Mouse (Mus musculus): ENCODE results near the gene Dchs1. TPM values are rescaled to one million over a fixed set of nuclear protein-coding genes. Genes with fewer than 3 reads are reported as not detected.

Dchs1 gene
- polyA plus RNA-seq, 1 experiment, result 0.49 TPM

DNA sequence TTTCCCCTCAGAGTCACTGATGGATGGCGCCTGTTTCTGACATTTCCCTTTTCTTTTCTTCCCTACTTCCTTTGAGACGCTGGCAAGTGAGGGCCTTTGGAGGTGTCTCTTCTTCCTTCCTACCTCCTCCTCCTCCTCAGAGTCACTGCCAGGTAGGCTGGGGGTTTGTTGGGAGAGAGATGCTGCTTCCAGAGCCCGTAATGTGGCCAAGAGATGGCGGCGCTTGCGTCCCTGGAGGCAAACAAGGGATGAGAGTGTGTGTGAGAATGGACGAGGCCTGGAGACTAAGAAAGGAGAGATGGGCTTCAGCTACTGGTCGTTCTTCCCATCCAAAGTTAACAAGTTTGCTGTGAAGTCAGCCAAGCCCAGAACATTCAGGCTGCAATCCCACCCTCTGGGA lies 52.6 kb downstream of the Dchs1 start:
- Histone ChIP-seq H3K27me3 (ENCODE audit: control insufficient read depth, insufficient read depth, insufficient read length) (no peaks in the 10 kb centered on the region), H3K4me2 (ENCODE audit: low read depth) (peak overlapping the region; percentile 95), H3K36me3 (ENCODE audit: control insufficient read depth, insufficient read depth) (peaks cover 24% of the 10 kb centered on the region), H3K4me3 (peak overlapping the region; percentile 99), H3ac (ENCODE audit: control insufficient read depth, insufficient read length) (no peak overlapping the region), H3K79me2 (ENCODE audit: control insufficient read depth, insufficient read depth) (peaks cover 52% of the 10 kb centered on the region)
- TF ChIP-seq REST (IDR thresholded peaks at IDR 0.05; ENCODE audit: insufficient read depth, insufficient read length), result no peak
- TF ChIP-seq MAX (IDR thresholded peaks at IDR 0.05; ENCODE audit: low read depth), result no peak
- TF ChIP-seq MYOG (IDR thresholded peaks at IDR 0.05; ENCODE audit: control insufficient read depth in 1 of 3, insufficient read depth in 1 of 3, insufficient read length in 2 of 3, low read depth in 2 of 3), result no peak
- no peak for TF ChIP-seq POLR2AphosphoS2 (IDR thresholded peaks at IDR 0.05; ENCODE audit: insufficient read length, low read depth)
- TF ChIP-seq E2F4 (IDR thresholded peaks at IDR 0.05; ENCODE audit: insufficient read depth), result no peak
- no peak for TF ChIP-seq TCF12 (IDR thresholded peaks at IDR 0.05; ENCODE audit: insufficient read depth, poor library complexity, severe bottlenecking)
- no peak for TF ChIP-seq USF1 (IDR thresholded peaks at IDR 0.05; ENCODE audit: low read depth)
- no peak for TF ChIP-seq MYOD1 (IDR thresholded peaks at IDR 0.05; ENCODE audit: control insufficient read depth in 1 of 3, insufficient read length in 2 of 3, low read depth in 2 of 3)
- TF ChIP-seq POLR2A (IDR thresholded peaks at IDR 0.05; ENCODE audit: insufficient read length, low read depth), result no peak

DNA sequence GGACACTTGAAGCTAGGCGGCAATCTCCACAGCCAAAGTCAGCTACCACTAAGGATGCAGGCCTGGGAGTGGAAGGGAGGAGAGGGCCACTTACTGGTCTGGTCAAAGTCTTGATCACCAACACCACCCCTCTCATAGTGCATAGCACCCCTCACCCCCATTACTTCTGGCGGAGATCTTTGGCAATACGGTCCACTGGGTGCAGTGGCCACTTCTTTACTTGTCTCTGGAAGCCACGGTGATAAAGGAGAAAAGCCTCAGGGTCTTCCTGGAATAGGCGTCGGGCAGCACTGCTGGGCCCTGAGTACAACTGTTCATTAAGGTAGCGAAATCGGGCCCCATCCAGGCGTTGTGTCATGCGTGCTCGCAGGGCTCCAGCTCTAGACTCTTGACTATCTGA lies 53.6 kb downstream of the Dchs1 start:
- no peak overlapping the region for H3ac ChIP-seq (ENCODE audit: control insufficient read depth, insufficient read length)

DNA sequence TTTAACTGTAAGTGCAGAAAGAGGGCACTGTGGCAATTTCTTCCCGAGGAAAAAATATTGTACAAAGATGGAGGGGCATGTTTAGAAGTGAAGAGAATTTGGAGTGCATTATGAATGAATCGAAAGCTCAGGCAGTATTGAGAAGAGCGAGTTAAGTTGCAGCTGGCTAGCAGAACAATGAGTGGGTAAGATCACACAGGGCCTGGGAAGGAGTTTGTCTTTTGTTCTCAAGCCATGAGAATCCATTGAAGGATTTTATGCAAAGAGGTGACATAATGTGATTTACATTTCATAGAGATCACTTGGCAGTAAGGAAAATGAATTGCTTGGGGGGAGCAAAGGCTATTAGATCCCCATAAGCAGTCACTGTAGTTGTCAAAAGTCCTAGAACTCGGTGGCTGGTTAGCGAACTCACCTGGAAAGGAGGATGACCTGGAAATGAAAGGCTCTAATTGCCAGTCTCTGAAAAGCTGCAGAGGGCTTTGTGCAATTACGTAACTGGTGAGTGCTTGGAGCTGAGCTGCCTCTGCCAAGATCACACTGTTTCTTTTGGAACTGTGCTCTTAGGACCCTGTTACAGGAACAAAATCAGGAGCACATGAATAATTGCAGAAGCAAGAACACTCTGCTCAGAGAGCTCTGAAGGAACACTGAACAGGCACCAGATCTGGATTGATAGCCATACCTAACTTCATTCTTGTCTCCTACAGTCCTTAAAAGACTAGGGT lies 58.6 kb downstream of the Dchs1 start:
- no peak overlapping the region for H3K4me2 ChIP-seq (ENCODE audit: low read depth)
- peaks cover 33% of the 10 kb centered on the region for H3K36me3 ChIP-seq (ENCODE audit: control insufficient read depth, insufficient read depth)
- no peak for TF ChIP-seq REST (IDR thresholded peaks at IDR 0.05; ENCODE audit: insufficient read depth, insufficient read length)
- no peak for TF ChIP-seq CEBPB (IDR thresholded peaks at IDR 0.05; ENCODE audit: insufficient read depth, poor library complexity, severe bottlenecking)
- no peak for TF ChIP-seq E2F4 (IDR thresholded peaks at IDR 0.05; ENCODE audit: insufficient read depth)
- no peak for TF ChIP-seq USF1 (IDR thresholded peaks at IDR 0.05; ENCODE audit: low read depth)
- TF ChIP-seq MAX (IDR thresholded peaks at IDR 0.05; ENCODE audit: low read depth), result no peak
- no peak overlapping the region for H3K4me3 ChIP-seq
- H3K27me3 ChIP-seq (ENCODE audit: control insufficient read depth, insufficient read depth, insufficient read length), result no peaks in the 10 kb centered on the region
- H3K79me2 ChIP-seq (ENCODE audit: control insufficient read depth, insufficient read depth), result peaks cover 4% of the 10 kb centered on the region
- no peak overlapping the region for H3ac ChIP-seq (ENCODE audit: control insufficient read depth, insufficient read length)

More for the DNA sequence above, 53.6 kb downstream of the Dchs1 start:
- H3K36me3 ChIP-seq (ENCODE audit: control insufficient read depth, insufficient read depth), result peaks cover 30% of the 10 kb centered on the region
- H3K79me2 ChIP-seq (ENCODE audit: control insufficient read depth, insufficient read depth), result peaks cover 44% of the 10 kb centered on the region
- H3K4me2 ChIP-seq (ENCODE audit: low read depth), result no peak overlapping the region
- TF ChIP-seq REST (IDR thresholded peaks at IDR 0.05; ENCODE audit: insufficient read depth, insufficient read length), result no peak
- no peak for TF ChIP-seq SRF (IDR thresholded peaks at IDR 0.05; ENCODE audit: control insufficient read depth, insufficient read length, low read depth)
- TF ChIP-seq TCF3 (IDR thresholded peaks at IDR 0.05; ENCODE audit: insufficient read length, low read depth), result no peak
- no peak for TF ChIP-seq MAX (IDR thresholded peaks at IDR 0.05; ENCODE audit: low read depth)
- TF ChIP-seq POLR2AphosphoS2 (IDR thresholded peaks at IDR 0.05; ENCODE audit: insufficient read length, low read depth), result no peak
- no peak for TF ChIP-seq E2F4 (IDR thresholded peaks at IDR 0.05; ENCODE audit: insufficient read depth)
- no peak for TF ChIP-seq TCF12 (IDR thresholded peaks at IDR 0.05; ENCODE audit: insufficient read depth, poor library complexity, severe bottlenecking)
- no peak for TF ChIP-seq POLR2A (IDR thresholded peaks at IDR 0.05; ENCODE audit: insufficient read length, low read depth)
- no peak for TF ChIP-seq CEBPB (IDR thresholded peaks at IDR 0.05; ENCODE audit: insufficient read depth, poor library complexity, severe bottlenecking)
- no peak for TF ChIP-seq MYOD1 (IDR thresholded peaks at IDR 0.05; ENCODE audit: control insufficient read depth in 1 of 3, insufficient read length in 2 of 3, low read depth in 2 of 3)
- TF ChIP-seq MYOG (IDR thresholded peaks at IDR 0.05; ENCODE audit: control insufficient read depth in 1 of 3, insufficient read depth in 1 of 3, insufficient read length in 2 of 3, low read depth in 2 of 3), result no peak
- no peak for TF ChIP-seq USF1 (IDR thresholded peaks at IDR 0.05; ENCODE audit: low read depth)
- H3K4me3 ChIP-seq, result no peak overlapping the region
- H3K27me3 ChIP-seq (ENCODE audit: control insufficient read depth, insufficient read depth, insufficient read length), result no peaks in the 10 kb centered on the region

DNA sequence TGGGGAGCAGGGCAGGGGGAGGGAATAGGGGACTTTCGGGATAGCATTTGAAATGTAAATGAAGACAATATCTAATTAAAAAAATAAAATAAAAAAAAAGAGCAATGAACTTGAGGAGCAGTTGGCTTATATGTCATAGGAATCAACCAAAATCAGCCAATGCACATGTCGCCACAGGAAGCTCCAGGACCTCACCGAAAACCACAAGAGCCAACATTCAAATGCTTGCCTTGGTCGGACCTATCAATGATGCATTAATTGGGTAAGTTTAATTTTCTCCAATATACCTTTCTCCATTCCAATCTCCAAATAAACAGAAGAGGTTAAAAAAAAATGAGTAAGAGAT lies 60.5 kb downstream of the Dchs1 start:
- TF ChIP-seq REST (IDR thresholded peaks at IDR 0.05; ENCODE audit: insufficient read depth, insufficient read length), result no peak
- TF ChIP-seq POLR2AphosphoS2 (IDR thresholded peaks at IDR 0.05; ENCODE audit: insufficient read length, low read depth), result no peak

DNA sequence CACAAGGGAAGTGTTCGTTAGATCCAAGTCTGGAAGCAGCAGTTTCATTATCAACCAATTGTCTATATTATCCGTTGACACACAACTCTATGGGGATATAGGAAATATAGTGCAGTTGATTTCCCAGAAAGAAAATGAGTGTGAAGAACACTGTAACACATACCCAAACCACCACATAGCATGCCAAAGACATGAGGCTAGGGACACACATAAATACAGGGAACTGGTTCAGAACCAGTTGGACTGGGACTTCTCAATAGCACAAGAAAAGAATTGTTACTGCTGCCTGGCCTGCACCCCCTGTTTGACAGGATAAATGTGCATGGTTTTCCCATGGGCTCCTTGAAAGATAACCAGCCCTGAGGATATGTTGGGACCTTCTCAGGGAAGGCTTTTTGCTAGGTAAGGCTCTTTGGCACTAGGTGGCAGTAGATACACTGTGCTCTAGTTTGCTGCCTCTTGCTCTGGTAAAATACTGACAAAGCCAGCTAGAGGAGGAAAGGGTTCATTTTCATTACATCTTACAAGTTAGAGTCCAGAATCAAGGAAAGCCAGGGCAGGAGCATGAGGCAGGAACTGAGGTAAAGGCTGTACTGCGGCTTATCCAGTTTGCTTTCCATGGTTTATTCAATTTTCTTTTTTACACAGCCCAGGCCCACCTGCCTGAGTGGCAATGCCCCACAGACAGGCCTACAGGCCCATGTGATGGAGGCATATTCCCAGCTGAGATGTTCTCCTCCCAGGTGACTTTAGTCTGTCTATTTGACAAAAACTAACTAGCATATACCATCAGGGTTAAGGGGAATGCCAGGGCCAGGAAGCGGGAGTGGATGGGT lies 61.1 kb downstream of the Dchs1 start:
- Histone ChIP-seq H3K36me3 (ENCODE audit: control insufficient read depth, insufficient read depth) (peaks cover 15% of the 10 kb centered on the region), H3K4me3 (no peak overlapping the region), H3ac (ENCODE audit: control insufficient read depth, insufficient read length) (no peak overlapping the region), H3K79me2 (ENCODE audit: control insufficient read depth, insufficient read depth) (no peaks in the 10 kb centered on the region), H3K4me2 (ENCODE audit: low read depth) (no peak overlapping the region), H3K27me3 (ENCODE audit: control insufficient read depth, insufficient read depth, insufficient read length) (no peaks in the 10 kb centered on the region)
- TF ChIP-seq USF1 (IDR thresholded peaks at IDR 0.05; ENCODE audit: low read depth), result no peak
- no peak for TF ChIP-seq POLR2A (IDR thresholded peaks at IDR 0.05; ENCODE audit: insufficient read length, low read depth)
- TF ChIP-seq MYOD1 (IDR thresholded peaks at IDR 0.05; ENCODE audit: control insufficient read depth in 1 of 3, insufficient read length in 2 of 3, low read depth in 2 of 3), result no peak
- no peak for TF ChIP-seq TCF12 (IDR thresholded peaks at IDR 0.05; ENCODE audit: insufficient read depth, poor library complexity, severe bottlenecking)
- TF ChIP-seq E2F4 (IDR thresholded peaks at IDR 0.05; ENCODE audit: insufficient read depth), result no peak
- no peak for TF ChIP-seq MYOG (IDR thresholded peaks at IDR 0.05; ENCODE audit: control insufficient read depth in 1 of 3, insufficient read depth in 1 of 3, insufficient read length in 2 of 3, low read depth in 2 of 3)
- no peak for TF ChIP-seq REST (IDR thresholded peaks at IDR 0.05; ENCODE audit: insufficient read depth, insufficient read length)
- TF ChIP-seq SRF (IDR thresholded peaks at IDR 0.05; ENCODE audit: control insufficient read depth, insufficient read length, low read depth), result no peak
- TF ChIP-seq TCF3 (IDR thresholded peaks at IDR 0.05; ENCODE audit: insufficient read length, low read depth), result no peak
- TF ChIP-seq POLR2AphosphoS2 (IDR thresholded peaks at IDR 0.05; ENCODE audit: insufficient read length, low read depth), result no peak
- no peak for TF ChIP-seq CEBPB (IDR thresholded peaks at IDR 0.05; ENCODE audit: insufficient read depth, poor library complexity, severe bottlenecking)
- no peak for TF ChIP-seq MAX (IDR thresholded peaks at IDR 0.05; ENCODE audit: low read depth)

More for the DNA sequence above, 60.5 kb downstream of the Dchs1 start:
- H3K27me3 ChIP-seq (ENCODE audit: control insufficient read depth, insufficient read depth, insufficient read length), result no peaks in the 10 kb centered on the region
- no peak overlapping the region for H3K4me3 ChIP-seq
- peaks cover 21% of the 10 kb centered on the region for H3K36me3 ChIP-seq (ENCODE audit: control insufficient read depth, insufficient read depth)
- H3K79me2 ChIP-seq (ENCODE audit: control insufficient read depth, insufficient read depth), result no peaks in the 10 kb centered on the region
- no peak overlapping the region for H3ac ChIP-seq (ENCODE audit: control insufficient read depth, insufficient read length)
- H3K4me2 ChIP-seq (ENCODE audit: low read depth), result no peak overlapping the region

All from myocyte (in vitro differentiated cells).